Mouse (Mus musculus) heart, postnatal 0 days (tissue): ENCODE data around the gene Tram2.

Experiments used
- CTCF ChIP-seq: IDR thresholded peaks from 2 replicates; pipeline ENCODE4 v1.5.1; 2016; ENCODE audit warnings: antibody characterized with exemption, control low read depth, low read depth
- EP300 ChIP-seq: IDR thresholded peaks from 2 replicates; pipeline ENCODE4 v1.6.1; 2016; ENCODE audit warnings: antibody characterized with exemption, low read depth

DNA sequence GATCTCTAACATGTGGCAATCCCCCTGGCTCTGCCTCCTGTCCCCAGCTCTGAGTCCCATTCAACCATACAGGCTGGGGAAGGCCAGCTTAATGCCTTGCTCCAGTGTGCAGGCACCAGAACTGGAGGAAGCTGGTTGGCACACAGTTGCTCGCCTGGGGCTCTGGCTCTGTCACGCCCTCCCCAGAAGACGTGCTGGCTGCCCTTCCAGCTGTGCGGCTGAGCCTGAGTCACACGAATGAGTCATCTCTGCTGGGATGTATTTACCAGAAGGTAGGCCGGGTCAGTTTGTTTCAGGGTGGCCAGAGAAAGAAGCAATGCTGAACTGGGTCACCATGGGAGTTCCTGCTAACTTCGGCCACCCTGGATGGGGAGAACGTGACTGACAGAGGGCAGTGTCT, 64.6 kb downstream of the Tram2 start:
- TF ChIP-seq CTCF (no peak), EP300 (no peak)
